Mouse (Mus musculus) mesoderm, embryonic 11.5 days (tissue): ENCODE results near the gene Rgs14.
A peak's percentile ranks its signal among the peaks of the same experiment; 100 is the strongest.

Source experiments
- DNase-seq: peaks from one replicate; pipeline ENCODE4 v3.0.0-alpha.2; 2012; ENCODE audit warnings: low read depth, low spot score

The Rgs14 gene

DNA sequence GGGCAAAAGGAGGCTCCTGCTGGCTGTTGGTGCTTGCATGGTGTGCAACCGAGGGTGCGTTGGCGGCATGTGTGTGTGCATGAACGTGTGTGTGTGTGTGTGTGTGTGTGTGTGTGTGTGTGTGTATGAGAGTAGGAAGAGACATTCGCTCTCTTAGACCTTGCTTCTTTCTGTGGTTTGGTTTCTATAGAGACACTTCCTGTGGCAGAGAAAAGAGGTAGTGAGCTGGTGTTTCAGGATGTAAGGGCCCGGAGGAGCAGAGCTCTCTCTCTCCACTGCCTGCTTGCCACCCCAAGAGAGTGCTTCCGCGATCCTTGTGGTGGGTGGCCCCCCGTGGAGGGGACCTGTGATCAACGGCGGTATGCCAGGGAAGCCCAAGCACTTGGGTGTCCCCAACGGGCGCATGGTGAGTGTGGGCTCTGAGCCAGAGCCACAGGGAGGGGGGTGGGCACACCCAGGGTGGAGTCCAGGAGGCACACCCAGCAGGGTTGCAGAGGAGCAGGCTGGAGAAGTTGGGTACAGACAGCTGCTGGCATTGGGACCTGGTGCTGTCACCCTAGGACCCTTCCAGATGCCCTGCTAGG lies at the start of gene Rgs14:
Rgs14 (plus strand) TSS at position 202 of the 584 bp plus-strand sequence.
- no peak for DNase-seq

DNA sequence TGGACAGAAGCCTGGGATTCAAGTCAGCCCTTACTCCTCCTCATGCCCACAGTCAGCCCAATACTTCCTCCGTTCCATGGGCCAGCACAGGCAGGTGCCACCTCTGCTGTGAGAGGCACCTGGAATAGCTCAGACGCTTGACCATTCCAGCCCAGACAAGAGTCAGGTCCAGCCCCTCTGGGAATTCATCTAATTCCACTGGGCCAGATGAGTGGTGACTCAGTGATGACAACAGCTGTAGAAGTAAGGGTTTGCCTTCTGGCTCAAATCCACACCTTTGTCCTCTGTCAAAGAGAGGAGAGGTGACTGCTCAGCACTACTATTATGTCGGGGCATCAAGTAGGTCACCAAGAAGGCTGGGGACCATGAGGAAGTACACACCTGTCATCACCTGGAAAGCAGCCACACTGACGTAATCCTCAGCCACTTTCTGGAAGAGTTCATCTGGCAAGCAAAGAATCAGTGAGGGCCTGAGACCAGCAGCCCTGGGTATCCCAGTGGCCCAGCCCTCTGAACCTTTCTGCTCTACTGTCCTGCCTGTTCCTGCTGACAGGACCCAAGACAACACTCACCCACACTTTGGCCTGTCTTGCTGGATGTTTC lies 49.5 kb upstream of the Rgs14 start, which contains the start of gene Prelid1:
Prelid1 (plus strand) TSS at position 570 of the 603 bp plus-strand sequence.
- DNase-seq: no peak

DNA sequence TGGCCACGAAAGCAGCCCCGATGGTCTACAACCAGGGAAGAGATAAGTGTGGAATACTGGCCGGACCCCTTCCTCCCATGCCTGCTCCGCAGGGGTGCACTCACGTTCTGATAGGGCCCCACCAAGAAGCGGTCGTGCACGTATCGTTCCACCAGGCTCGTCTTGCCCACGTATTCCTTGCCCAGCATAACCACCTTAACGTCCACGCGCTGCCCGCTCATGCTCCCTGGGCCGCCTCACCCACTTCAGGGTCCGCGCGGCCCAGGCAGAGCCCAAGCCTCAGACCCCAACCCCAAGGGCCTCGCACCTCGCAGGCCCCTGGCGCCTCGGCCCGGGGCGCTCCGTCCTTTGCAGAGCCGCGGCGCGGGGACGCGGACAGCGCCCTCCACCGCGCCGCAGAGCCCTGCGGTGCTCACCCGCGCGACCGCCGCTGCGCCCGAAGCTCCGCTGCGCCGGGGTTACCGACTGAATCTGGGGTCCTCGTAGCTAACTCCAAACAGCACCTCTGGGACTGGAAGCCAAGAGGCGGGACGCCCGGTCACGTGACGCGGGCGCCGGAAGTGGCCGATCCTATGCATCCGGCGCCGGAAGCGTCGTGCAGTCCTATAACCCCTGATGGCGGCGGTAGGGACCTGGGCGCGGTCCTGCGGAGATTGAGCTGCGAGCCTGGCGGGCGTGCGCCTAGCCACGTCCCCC lies 48.0 kb upstream of the Rgs14 start, which contains the start of gene Rab24:
Rab24 (minus strand) TSS at position 513 of the 696 bp plus-strand sequence.
- DNase-seq: peak; percentile 91

DNA sequence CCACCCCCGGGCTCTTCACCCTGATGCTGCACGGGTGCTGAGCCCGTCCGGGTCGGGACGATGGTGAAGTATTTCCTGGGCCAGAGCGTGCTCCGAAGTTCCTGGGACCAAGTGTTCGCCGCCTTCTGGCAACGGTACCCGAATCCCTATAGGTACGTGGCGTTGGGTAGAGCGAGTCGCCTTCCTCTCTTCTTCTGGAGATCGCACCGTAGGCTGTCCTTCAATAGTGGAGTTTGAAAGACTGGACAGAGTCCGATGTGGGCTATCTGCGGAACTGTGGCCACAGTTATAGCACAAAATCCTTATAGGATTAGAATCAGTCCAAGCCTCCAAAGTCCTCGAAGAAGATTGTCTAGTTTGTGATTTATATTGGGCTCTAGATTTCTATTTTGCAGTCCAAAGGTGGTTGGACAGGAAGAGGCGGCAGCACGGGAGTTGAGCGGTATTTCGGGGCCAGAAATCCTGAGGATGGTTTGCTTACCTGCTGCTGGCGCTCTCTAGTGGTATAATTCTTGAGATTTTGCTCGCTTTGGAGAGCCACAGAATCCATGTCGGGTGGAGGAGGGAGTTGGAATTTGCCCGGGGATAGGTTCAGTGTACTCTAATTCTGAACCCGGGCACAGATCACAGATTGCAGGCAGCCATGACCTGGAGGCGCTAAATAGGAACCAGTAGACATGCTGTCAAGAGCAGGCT lies 47.3 kb upstream of the Rgs14 start:
- peak; percentile 45 for DNase-seq

DNA sequence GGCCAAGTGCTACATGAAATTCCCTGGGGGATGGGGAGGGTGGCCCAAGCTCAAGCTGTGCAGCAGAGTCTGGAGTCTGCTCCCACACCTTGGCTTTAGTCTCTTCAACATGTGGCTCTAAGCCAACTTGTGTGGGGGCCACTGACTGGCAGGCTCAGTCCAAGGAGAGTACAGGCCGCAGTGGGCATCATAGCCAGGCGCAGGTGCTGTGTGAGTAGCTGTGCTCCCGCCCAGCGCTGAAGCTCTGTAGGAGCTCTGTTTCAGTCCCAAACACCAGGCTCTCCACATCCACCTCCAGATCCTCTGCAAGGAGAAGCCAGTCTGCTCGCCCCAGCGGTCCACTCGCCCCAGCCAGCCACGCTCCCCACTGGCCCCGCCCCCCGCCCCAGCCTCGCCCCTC lies 43.9 kb upstream of the Rgs14 start:
- DNase-seq: no peak

DNA sequence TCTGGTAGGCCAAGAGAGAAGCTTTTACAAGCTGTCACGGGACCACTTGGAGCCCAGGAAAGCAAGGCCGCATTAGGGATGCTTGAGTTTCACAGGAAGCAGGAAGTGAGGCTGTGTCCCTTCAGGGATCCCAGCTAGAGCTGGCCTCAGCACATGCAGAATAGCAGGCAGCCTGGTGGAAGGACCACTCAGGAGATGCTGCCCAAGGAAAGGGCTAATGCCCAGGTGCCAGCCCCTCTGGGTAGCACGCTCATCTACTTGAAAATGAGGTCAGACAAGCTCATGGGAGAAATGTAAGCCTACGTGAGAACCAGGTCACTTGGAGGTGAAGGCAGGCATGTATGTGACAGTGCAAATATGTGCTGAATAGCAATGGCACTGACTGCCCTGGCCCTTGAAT lies 42.4 kb upstream of the Rgs14 start:
- DNase-seq: no peak

DNA sequence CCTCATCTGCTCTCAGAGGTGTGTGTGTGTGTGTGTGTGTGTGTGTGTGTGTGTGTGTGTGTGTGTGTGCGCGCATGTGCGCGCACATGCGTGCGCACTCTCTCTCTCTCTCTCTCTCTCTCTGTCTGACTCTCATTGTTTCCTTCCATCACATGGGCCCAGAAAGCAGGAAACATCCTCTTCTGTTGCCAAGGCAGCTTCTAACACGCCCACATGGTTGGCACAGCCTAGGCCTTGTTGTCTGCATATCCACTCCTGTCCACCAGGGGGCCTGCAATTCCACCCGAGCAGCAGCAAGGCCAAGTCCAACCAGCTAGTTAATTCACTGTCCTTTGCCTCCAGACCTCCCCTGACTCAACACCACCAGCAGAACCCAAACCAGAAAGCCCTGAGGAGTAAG lies 41.9 kb upstream of the Rgs14 start:
- peak; percentile 90 for DNase-seq

DNA sequence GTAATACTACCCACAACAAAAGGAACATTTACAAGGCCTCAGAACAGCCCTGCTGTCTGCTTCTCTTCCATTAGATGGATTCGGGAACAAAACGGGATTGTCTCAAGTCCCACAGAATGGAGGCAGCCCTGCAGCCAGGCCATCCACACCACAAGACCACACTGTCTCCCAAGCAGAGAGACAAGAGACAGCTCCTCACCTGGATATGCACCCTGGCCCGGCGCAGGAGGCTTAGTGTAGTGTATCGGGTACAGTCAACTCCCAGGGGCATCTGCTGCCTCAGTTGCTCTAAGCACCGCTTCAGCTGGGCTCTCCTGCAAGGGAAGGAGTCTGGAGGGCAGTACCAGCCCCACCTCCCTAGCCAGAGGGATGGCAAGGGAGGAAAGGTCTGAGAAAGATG lies 41.4 kb upstream of the Rgs14 start:
- no peak for DNase-seq

DNA sequence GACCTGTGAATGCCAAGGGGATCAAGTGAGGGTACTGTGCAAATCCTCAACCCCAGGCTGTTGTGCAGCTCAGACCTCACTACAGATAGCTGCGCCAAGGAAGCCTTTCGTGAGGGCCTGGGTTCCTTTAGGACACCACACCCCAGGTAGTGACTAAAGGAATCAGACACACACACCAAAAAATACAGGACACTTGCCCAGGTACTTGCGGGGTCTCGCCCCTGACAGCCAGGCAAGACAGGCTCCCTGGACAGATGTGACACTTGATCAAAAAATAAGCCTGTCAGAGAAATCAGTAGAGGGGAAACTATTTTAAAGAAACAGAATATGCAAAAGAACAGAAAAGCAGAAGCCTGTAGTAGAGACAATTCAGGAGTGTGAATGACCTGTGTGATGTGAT lies 40.9 kb upstream of the Rgs14 start:
- no peak for DNase-seq

DNA sequence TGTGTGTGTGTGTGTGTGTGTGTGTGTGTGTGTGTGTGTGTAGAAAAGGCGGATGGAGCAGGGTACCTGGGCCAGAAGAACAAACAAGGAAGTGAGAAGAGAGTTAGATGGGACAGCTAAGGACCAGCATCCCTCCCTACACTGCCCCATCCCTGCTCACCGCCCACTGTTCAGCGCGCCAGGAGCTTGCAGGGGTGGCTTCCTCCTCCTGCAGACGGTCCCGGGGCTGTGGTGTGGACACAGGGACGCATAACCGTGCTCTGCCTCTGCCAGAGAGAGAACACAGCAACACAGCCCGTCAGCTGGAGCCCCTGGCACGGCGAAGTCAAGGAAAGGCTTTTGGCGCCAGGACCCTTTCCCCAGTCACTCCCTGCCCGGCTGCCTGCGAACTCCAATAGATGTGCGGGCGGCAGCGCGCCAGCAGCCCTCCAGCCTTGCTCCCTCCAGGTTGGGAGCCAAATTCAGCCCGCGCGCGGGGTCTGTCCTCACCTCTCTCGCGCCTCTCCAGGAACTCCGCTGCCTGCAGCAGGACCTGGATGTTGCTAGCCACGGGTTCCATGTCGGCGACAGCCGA lies 40.3 kb upstream of the Rgs14 start:
- no peak for DNase-seq

DNA sequence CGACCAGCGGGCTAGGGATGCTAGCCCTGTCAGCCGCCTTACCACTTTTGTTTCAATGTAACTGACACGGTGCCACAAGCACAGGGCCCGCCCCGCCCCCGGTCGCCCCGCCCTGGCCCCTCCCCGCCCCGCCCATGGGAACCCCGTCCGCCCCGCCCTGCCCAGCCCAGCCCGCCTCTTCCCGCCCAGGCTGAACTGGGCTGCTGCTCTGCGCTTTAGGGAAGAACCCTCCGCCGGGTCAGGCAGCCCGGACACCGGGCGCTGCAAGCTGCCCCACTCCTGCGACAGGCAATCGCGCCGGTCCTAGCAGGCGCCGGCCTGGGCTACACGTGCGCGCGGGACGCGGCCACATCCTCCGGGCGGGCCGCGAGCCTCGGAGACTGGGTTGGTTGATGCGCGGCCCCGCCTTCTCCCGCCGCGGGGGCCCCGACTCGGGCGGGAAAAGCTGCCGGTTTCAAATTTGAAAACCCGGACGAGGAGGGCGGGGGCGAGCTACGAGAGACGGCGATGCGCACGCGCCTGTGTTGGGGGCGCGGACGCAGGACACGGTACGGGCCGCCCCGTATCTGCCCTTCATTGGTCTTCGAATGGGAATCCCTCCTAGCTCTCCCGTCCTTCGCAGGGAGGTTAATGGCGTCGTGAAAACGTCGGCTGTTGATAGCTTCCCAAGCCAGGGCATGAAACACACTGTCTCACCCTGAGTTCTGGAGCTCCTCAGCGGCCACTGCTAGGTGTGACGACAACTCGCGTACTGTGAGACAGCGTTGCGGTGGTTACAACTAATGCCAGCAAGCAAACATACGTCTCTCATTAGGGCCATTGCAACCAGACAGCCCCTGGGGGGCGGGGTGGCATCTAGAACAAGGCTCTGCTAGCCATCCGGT lies 39.6 kb upstream of the Rgs14 start, which contains the start of gene Mxd3:
Mxd3 (minus strand) TSS at position 141 of the 884 bp plus-strand sequence.
- DNase-seq: peak; percentile 89

DNA sequence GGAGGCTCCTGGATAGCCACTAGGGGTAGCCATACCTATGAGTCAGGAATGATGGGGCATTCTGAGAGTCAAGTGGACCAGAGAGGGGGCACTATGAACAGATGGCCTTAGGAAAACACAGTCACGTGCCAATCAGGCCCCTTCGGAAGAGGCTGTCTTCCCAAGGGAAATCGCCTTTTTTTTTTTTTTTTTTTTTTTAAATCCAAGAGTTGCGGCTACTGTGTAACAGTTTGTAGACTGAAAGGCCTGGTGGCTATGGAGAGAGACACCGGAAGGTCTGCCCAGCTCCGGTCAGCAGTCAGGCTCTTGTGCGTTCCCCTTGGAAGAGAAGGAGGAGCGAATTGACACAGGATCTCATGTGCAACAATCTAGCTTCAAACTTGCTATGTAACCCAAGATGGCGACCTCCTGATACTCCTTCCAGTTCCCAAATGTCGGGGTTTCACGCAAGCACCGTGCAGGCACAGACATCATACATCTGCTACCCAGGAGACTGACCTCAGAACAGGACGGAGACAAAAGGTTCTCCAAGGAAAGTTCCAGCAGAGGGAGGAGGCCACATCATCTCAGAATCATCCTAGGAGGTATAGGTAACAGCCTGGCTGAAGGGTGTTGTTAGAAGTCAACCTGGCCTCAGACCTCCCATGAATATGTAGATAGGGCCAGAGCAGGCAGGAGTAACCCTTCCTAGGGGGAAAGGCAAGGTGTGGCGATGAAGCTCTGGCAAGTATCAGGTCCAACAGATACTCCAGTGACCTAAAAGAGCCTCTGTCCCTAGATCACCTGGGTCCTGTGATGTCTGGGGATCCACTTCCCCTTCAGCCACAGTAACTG lies 38.7 kb upstream of the Rgs14 start:
- DNase-seq: no peak

DNA sequence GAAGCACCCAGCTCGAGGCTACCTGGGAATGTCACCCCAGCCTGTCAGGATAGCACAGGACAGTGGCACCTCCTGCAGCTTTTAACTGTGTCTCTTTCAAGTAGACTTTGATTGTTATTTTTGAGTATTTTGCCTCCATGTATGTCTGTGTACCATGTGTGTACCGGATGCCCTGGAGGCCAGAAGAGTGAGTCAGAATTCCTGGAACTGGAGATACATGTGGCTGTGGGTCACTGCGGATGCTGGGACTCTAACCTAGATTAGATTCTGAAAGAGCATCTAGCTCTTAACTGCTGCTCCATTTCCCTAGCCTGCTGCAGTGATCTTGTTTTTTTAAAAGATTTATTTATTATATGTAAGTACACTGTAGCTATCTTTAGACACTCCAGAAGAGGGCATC lies 37.2 kb upstream of the Rgs14 start:
- no peak for DNase-seq

DNA sequence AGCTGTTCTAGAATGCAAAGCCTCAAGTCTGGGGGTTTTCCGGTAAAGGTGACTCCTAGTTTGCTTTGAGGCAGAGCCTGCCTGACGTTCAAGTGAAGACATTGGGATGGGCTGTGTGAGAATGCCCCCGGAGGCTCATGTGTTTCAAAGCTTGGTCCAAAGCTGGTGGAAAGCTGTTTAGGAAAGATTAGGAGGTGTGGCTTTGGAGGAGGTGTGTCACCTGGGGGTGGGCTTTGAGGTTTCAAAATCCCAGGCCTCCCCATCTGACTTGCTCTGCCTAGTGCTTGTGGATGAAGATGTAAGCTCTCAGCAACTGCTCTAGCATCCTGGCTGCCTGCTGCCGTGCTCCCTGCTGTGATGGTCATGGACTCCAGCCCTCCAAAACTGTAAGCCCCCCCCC lies 33.8 kb upstream of the Rgs14 start:
- no peak for DNase-seq

DNA sequence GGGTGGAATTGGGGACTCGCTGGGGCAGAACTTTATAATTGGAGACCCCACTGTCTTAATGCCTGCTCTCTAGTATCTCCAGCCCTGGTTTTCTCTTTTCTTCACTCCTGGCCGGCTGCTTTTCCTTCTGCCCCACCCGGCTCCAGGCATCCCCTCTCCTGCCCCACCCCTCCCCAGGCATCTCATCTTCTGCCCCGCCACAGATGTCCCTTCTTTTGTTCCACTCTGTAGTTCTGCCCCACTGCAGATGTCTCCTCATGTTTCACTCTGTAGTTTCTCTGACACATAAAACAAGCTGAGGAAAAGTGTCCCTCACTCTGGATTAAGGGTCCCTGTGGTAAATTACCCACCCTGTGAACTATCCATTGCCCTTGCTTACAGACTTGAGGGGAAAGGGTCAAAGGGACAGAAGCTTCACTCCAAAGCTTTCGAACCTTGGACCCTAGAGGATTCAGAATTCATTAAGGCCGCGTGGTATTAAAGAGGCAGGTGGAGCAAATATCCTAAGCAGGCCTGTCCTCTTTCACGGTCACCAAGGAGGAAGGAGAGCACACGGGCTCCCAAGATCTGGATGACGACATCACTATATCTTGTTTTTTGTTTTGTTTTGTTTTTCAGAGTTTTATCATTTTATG lies 32.1 kb upstream of the Rgs14 start:
- DNase-seq: no peak

DNA sequence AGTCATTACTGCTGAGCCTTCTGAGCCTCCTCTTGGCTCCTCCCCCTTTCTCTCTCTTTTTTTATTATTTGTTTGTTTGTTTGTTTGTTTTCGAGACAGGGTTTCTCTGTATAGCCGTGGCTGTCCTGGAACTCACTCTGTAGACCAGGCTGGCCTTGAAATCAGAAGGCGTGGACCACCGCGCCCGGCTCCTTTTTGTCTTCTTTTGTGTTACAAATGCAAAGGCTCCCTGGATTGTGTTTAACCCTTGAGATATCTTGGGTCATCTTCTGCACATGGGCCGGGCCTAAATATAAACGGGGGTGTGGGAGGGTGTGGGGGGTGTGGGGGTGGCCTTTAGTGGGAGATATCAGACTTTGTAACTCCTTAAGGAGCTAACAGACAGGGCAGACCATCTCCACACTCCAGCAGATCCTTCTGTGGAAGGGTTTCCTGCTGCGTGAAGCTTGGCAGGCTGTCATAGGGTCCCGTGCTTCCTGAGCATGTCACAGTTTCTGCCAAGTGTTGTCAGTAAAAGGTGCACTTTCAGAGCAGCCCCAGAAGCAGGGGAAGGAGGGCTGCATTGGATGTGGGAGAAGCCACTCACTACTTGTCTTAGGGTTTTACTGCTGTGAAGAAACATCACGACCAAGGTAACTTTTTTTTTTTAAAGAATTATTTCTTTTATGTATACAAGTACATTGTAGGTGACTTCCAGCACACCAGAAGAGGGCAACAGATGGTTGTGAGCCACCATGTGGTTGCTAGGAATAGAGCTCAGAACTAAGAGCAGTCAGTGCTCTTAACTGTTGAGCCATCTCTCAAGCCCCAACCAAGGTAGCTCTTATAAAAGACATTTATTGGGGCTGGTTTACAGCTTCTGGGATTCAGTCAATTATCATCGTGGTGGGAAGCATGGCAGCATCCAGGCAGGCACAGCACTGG lies 31.1 kb upstream of the Rgs14 start:
- DNase-seq: no peak

DNA sequence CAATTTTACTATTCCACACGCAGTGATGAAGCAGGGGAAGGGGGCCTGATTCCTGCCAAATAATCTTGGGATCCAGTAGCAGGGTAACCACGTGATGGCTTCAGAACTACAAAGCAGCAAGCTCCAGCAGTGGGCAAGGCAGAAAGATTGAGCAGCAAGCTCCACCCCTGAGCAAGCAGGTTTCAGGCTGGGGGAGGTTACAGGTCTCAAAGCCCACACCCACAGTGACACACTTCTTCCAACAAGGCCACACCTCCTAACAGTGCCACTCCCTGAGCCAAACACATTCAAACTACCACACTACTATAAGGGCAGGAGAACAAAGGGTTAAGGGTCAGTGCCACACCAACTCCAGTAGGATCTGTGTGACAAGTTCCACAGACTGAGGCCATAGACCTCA lies 30.3 kb upstream of the Rgs14 start:
- DNase-seq: no peak

DNA sequence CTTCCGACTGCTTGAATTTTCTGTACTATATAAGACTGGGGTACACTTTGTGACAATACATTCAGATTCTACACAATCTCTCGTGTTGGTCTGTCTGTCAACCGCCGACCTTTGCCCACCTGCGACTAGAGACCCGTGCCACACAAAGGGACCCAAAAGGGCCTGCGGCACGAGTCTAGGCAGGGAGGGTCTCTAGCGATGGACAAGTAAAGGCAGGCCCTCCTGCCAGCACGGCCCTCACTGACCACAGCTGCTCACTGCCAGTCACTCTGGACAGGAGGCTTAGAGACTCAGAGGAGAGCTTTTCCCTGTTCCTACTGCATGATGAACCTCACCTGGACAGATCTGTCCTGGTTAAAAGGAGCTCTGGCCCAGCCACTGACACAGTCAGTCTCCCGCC lies 27.1 kb upstream of the Rgs14 start:
- DNase-seq: no peak

DNA sequence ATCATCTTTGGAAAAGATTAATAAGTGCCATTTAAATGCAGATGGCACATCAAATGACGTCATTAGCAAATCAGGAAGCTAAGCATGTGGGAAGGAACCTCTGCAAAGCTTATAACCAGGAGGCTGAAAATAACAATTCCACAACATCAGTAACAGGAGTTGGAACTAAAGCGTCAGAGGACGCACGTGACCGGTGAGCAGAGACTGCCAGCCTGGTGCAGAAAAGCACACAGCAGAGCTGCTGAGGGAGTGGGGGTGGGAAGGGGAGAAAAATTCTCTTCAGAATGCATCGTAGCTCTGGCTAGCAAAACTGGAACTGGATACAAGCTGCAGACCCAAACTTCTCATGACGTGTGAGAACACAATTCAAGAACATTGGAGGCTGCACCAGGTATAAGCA lies 25.2 kb upstream of the Rgs14 start:
- no peak for DNase-seq
